Mouse (Mus musculus): ENCODE results near the gene Car15. TPM values are rescaled to one million over a fixed set of nuclear protein-coding genes. Genes with fewer than 3 reads are reported as not detected.

The Car15 gene
- 10 to 100 TPM; 14.3 to 19.8 TPM for total RNA-seq (2023)

DNA sequence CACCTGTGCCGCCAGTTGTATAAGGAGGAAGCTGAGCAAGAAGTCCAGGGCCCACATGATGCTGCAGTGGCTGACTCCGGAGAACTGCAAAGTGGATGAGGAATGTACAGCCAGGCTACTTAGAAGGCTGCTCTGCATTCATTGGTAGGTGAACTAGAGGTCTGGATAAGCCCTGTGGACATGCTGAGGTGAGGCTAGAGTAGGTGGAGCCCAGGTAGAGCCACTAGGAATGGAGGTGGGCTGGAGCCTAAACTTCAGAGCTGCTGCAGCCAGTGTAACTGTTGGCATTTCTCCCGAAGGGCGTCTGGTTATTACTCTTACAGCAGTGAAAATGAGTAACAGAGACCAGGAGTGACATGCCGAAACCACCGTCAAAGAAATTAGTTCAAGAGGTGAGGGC is at the start of gene Car15:
Gene Car15 (minus strand): TSS at position 314 of the 400 bp plus-strand sequence.

DNA sequence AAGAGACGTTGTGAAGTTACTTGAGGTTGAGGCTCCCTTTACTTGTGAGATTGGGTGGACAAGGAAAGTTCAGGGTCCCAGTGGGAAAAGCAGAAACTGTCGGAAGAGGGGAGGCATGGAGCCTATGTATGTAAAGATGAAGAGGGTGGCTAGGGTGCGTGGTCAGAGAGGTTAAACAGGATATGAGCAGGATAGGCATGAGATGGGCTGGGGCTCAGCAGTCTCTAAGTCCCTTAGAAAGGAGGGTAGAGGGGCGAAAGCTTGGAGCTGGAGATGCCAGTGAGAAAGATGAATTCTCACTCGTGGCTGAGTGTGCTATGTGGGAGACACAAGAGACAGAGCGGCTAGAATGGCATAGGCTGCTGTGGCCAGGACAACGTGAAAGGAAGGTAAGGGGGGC is 5.3 kb downstream of the Car15 start, which contains the start of gene B830017H08Rik:
Gene B830017H08Rik (plus strand): TSS at position 301 of the 400 bp plus-strand sequence.

DNA sequence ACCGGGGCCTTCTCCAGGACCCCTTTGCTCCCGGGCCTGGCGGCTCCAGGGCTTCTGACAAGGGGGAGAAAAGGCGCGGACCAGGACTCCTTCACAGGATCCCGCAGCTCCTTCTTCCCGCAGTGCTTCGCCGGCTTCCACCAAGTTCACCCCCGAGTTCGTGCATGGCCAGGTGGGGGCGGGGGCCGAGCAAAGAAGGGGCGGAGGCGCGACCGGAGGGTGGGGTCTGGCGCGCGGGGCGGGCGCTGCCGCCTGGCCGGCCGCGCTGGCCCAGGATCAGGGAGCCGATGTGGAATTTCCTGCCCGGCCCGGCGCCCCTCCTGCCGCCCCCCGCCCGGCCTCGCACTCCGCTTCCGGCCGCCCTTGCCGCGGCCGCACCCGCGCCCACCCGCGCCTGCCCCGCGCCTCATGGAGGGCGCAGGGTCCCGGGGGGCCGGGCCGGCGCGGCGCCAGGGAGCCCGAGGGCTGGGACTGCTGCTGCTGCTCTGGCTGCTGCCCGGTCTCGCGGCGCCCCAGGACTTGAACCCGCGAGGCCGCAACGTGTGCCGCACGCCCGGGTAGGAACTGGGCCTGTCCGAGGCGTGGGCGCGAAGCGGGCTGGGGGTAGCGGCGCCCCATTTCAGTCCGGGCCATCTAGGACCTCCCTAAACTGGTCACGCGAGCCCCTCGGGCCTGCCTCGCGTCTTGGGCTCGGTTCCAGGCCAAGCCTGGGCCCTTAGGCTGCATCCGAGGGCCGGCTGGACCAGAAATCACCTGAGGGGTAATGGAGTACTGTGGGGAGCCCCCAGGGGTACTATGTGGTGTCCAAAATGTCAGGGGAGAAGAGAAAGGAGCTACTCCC is 41.0 kb downstream of the Car15 start, which contains the start of gene Scarf2:
Gene Scarf2 (plus strand): TSS at position 312 of the 841 bp plus-strand sequence.

Other genes with a start within 250 kb of the Car15 start
- gene Smpd4, start 219.0 kb downstream of the Car15 start, total RNA-seq (2023): 10 to 100 TPM; 48.1 to 61.0 TPM
- gene Ccdc74a, start 191.9 kb downstream of the Car15 start, total RNA-seq (2023): under 1 TPM in 1 of 2 experiments, not detected in 1; 0.52 TPM
- 100 to 1,000 TPM; 132 to 138 TPM for gene Med15, start 105.5 kb downstream of the Car15 start, total RNA-seq (2023)
- 10 to 100 TPM; 15.6 to 15.8 TPM for gene Klhl22, start 78.7 kb downstream of the Car15 start, total RNA-seq (2023)
- gene Scarf2, start 41.1 kb downstream of the Car15 start, total RNA-seq (2023): under 1 TPM in 1 of 2 experiments, not detected in 1; 0.17 TPM
- gene B830017H08Rik, start 5.2 kb downstream of the Car15 start, total RNA-seq (2023): not detected
- gene Gm20518, start 53.3 kb upstream of the Car15 start, total RNA-seq (2023): 1 to 10 TPM; 2.9 to 3.4 TPM
- gene Tssk1, start 55.9 kb upstream of the Car15 start, total RNA-seq (2023): not detected
- 10 to 100 TPM; 68.9 to 73.3 TPM for gene Dgcr2, start 60.2 kb upstream of the Car15 start, total RNA-seq (2023)
- not detected for gene Tssk2, start 60.3 kb upstream of the Car15 start, total RNA-seq (2023)
- gene Ess2, start 73.0 kb upstream of the Car15 start, total RNA-seq (2023): 10 to 100 TPM; 61.7 to 71.5 TPM
- gene Gsc2, start 76.7 kb upstream of the Car15 start, total RNA-seq (2023): not detected
- 10 to 100 TPM; 25.5 to 35.3 TPM for gene Slc25a1, start 89.9 kb upstream of the Car15 start, total RNA-seq (2023)
- not detected for gene Vpreb2, start 142.1 kb upstream of the Car15 start, total RNA-seq (2023)
- 10 to 100 TPM; 16.0 to 19.9 TPM for gene Dgcr6, start 214.5 kb upstream of the Car15 start, total RNA-seq (2023)

All from B cell, adult 67 days (primary cell).